Mouse (Mus musculus) left cerebral cortex, adult 18-20 months (tissue): ENCODE measurements around the gene Klrg2. TPM values are rescaled to one million over a fixed set of nuclear protein-coding genes. Genes with fewer than 3 reads are reported as not detected.

Source experiments
- DNase-seq, 2 experiments: peaks; one replicate each; pipeline ENCODE4 v3.0.0; 2021 to 2022; ENCODE audit warnings: low spot score in 2 of 2, mixed read lengths in 1 of 2
- total RNA-seq, 2 experiments: library from RNA; stranded (reverse); gene quantifications; 2 replicates each; pipeline ENCODE4 v1.2.3; 2021

Klrg2 gene
- total RNA-seq, 2 experiments from 2014 or later, result 0.30 to 1.0 TPM

GRCm38 (mm10) chr6:38632826-38633225 is 4.2 kb downstream of the Klrg2 start:
- DNase-seq, result no peak

- no peak for DNase-seq
These were observed 7.5 kb downstream of the Klrg2 start for GRCm38 (mm10) chr6:38629556-38629955.

- no peak for DNase-seq
These were observed 9.6 kb downstream of the Klrg2 start for GRCm38 (mm10) chr6:38627486-38627885.

GRCm38 (mm10) chr6:38627081-38627480 is 10.0 kb downstream of the Klrg2 start:
- DNase-seq, result no peak

- DNase-seq, result no peak
These were observed 11.0 kb downstream of the Klrg2 start for GRCm38 (mm10) chr6:38626086-38626485.

GRCm38 (mm10) chr6:38624439-38624838 is 12.6 kb downstream of the Klrg2 start:
- peak in 1 of 2 experiments; percentile 28 for DNase-seq

GRCm38 (mm10) chr6:38623457-38623856 is 13.6 kb downstream of the Klrg2 start:
- no peak for DNase-seq

- no peak for DNase-seq
These were observed 14.6 kb downstream of the Klrg2 start for GRCm38 (mm10) chr6:38622406-38622805.

GRCm38 (mm10) chr6:38609892-38610291 is 27.1 kb downstream of the Klrg2 start:
- DNase-seq, result no peak

GRCm38 (mm10) chr6:38597481-38597880 is 39.6 kb downstream of the Klrg2 start:
- no peak for DNase-seq

GRCm38 (mm10) chr6:38581711-38582110 is 55.3 kb downstream of the Klrg2 start:
- DNase-seq, result no peak

- peak in 1 of 2 experiments; percentile 20 for DNase-seq
These were observed 56.8 kb downstream of the Klrg2 start for GRCm38 (mm10) chr6:38580112-38580857.

GRCm38 (mm10) chr6:38576096-38576495 is 60.9 kb downstream of the Klrg2 start:
- no peak for DNase-seq

Other genes with a start within 250 kb of the Klrg2 start
- gene Ubn2, start 203.3 kb downstream of the Klrg2 start, total RNA-seq, result 10 to 100 TPM; 55.2 to 55.9 TPM
- gene Fmc1, start 103.7 kb downstream of the Klrg2 start, total RNA-seq, result 10 to 100 TPM; 55.8 to 57.9 TPM
- gene Luc7l2, start 85.9 kb downstream of the Klrg2 start, total RNA-seq, result 100 to 1,000 TPM; 141 to 156 TPM
- 10 to 100 TPM; 59.8 to 63.5 TPM for gene Clec2l, start 25.8 kb upstream of the Klrg2 start, total RNA-seq
- 1 to 10 TPM; 2.0 to 2.2 TPM for gene Tbxas1, start 238.2 kb upstream of the Klrg2 start, total RNA-seq
- gene Hipk2, start 238.9 kb upstream of the Klrg2 start, total RNA-seq, result 10 to 100 TPM; 45.5 to 48.7 TPM